Mouse (Mus musculus) thymus, postnatal 0 days (tissue): Measurements from ENCODE around the gene Gm9508. TPM values are rescaled to one million over a fixed set of nuclear protein-coding genes. Genes with fewer than 3 reads are reported as not detected.

Experiments used
- DNase-seq: peaks from one replicate; pipeline ENCODE4 v3.0.0-alpha.2; 2015; ENCODE audit warnings: low spot score
- polyA plus RNA-seq: library from polyadenylated mRNA; unstranded; fragments of >200 nt; fragmentation: Nextera tagmentation; extraction: Ambion mirVana; gene quantifications from 2 replicates; pipeline ENCODE4 v1.2.1, GENCODE M21; 2015

The Gm9508 gene
- polyA plus RNA-seq, 1 experiment from 2014 or later = not detected

- DNase-seq = no peak
Measured at GRCm38 (mm10) chr10:77671519-77671918, 25.5 kb downstream of the Gm9508 start.

- no peak for DNase-seq
Measured at GRCm38 (mm10) chr10:77670710-77671109, 26.3 kb downstream of the Gm9508 start.

GRCm38 (mm10) chr10:77667402-77667801 lies 29.6 kb downstream of the Gm9508 start:
- no peak for DNase-seq

GRCm38 (mm10) chr10:77666342-77666741 lies 30.7 kb downstream of the Gm9508 start:
- DNase-seq = no peak

GRCm38 (mm10) chr10:77663949-77664665 lies 32.9 kb downstream of the Gm9508 start:
- no peak for DNase-seq

GRCm38 (mm10) chr10:77658286-77658994 lies 38.6 kb downstream of the Gm9508 start:
- no peak for DNase-seq

- DNase-seq = no peak
Measured at GRCm38 (mm10) chr10:77652046-77652445, 45.0 kb downstream of the Gm9508 start.

GRCm38 (mm10) chr10:77647901-77648300 lies 49.1 kb downstream of the Gm9508 start:
- no peak for DNase-seq

- no peak for DNase-seq
Measured at GRCm38 (mm10) chr10:77647461-77647860, 49.6 kb downstream of the Gm9508 start.

Other genes starting within 250 kb of the Gm9508 start
- 47.5 and 51.5 TPM in 2 replicates for gene Fam207a, start 181.4 kb downstream of the Gm9508 start, polyA plus RNA-seq
- 121 and 126 TPM in 2 replicates for gene Itgb2, start 167.0 kb downstream of the Gm9508 start, polyA plus RNA-seq
- 79.8 and 85.6 TPM in 2 replicates for gene Pttg1ip, start 115.5 kb downstream of the Gm9508 start, polyA plus RNA-seq
- gene Sumo3, start 91.1 kb downstream of the Gm9508 start, polyA plus RNA-seq = 251 and 259 TPM in 2 replicates
- 9.2 and 23.4 TPM in 2 replicates for gene Gm49325, start 91.0 kb downstream of the Gm9508 start, polyA plus RNA-seq
- gene Ube2g2, start 75.0 kb downstream of the Gm9508 start, polyA plus RNA-seq = 67.9 and 69.8 TPM in 2 replicates
- gene Tspear, start 10.7 kb downstream of the Gm9508 start, polyA plus RNA-seq = 0.77 and 0.84 TPM in 2 replicates
- not detected in 2 replicates for gene Gm19402, start 6.5 kb downstream of the Gm9508 start, polyA plus RNA-seq
- not detected in 2 replicates for gene Gm10272, start 9.4 kb upstream of the Gm9508 start, polyA plus RNA-seq
- gene Gm10024, start 14.2 kb upstream of the Gm9508 start, polyA plus RNA-seq = not detected in 2 replicates
- not detected in 2 replicates for gene Gm10142, start 18.6 kb upstream of the Gm9508 start, polyA plus RNA-seq
- not detected in 2 replicates for gene Krtap12-1, start 23.4 kb upstream of the Gm9508 start, polyA plus RNA-seq
- gene Gm10100, start 29.3 kb upstream of the Gm9508 start, polyA plus RNA-seq = not detected in 2 replicates
- not detected in 2 replicates for gene Gm18596, start 45.4 kb upstream of the Gm9508 start, polyA plus RNA-seq
- gene Gm9736, start 54.1 kb upstream of the Gm9508 start, polyA plus RNA-seq = not detected in 2 replicates
- not detected in 2 replicates for gene Gm3233, start 62.4 kb upstream of the Gm9508 start, polyA plus RNA-seq
- gene Gm3238, start 74.1 kb upstream of the Gm9508 start, polyA plus RNA-seq = not detected in 2 replicates
- not detected in 2 replicates for gene Gm7138, start 79.7 kb upstream of the Gm9508 start, polyA plus RNA-seq
- not detected in 2 replicates for gene Gm3250, start 85.3 kb upstream of the Gm9508 start, polyA plus RNA-seq
- not detected in 2 replicates for gene Gm7137, start 91.0 kb upstream of the Gm9508 start, polyA plus RNA-seq
- not detected in 2 replicates for gene Gm9639, start 97.8 kb upstream of the Gm9508 start, polyA plus RNA-seq
- not detected in 2 replicates for gene Gm19668, start 101.9 kb upstream of the Gm9508 start, polyA plus RNA-seq
- not detected in 2 replicates for gene Gm9507, start 114.6 kb upstream of the Gm9508 start, polyA plus RNA-seq
- not detected in 2 replicates for gene Gm2696, start 117.4 kb upstream of the Gm9508 start, polyA plus RNA-seq
- gene Krtap10-4, start 129.9 kb upstream of the Gm9508 start, polyA plus RNA-seq = not detected in 2 replicates
- gene Krtap10-10, start 138.7 kb upstream of the Gm9508 start, polyA plus RNA-seq = not detected in 2 replicates
- gene Gm36176, start 149.6 kb upstream of the Gm9508 start, polyA plus RNA-seq = not detected in 2 replicates
- gene Gm10318, start 155.6 kb upstream of the Gm9508 start, polyA plus RNA-seq = not detected in 2 replicates
- not detected in 2 replicates for gene Gm3285, start 164.7 kb upstream of the Gm9508 start, polyA plus RNA-seq
- 1.2 TPM in 2 replicates for gene Lrrc3, start 205.3 kb upstream of the Gm9508 start, polyA plus RNA-seq